Mouse (Mus musculus) myocyte (in vitro differentiated cells): ENCODE measurements around the gene 4930469K13Rik. TPM values are rescaled to one million over a fixed set of nuclear protein-coding genes. Genes with fewer than 3 reads are reported as not detected.

ENCODE experiments used
- H3K27me3 ChIP-seq: one replicate; pipeline ENCODE4 v1.6.1; 2011; ENCODE audit not compliant: control insufficient read depth, insufficient read depth, insufficient read length
- H3K36me3 ChIP-seq: one replicate; pipeline ENCODE4 v1.6.1; 2011; ENCODE audit not compliant: control insufficient read depth, insufficient read depth
- H3K4me2 ChIP-seq: one replicate; pipeline ENCODE4 v1.6.1; 2011; ENCODE audit warnings: low read depth, control low read depth
- H3K4me3 ChIP-seq: one replicate; pipeline ENCODE4 v1.5.1; 2011; ENCODE audit warnings: mild to moderate bottlenecking, control low read depth, moderate library complexity
- H3K79me2 ChIP-seq: one replicate; pipeline ENCODE4 v1.6.1; 2011; ENCODE audit not compliant: control insufficient read depth, insufficient read depth
- H3ac ChIP-seq: one replicate; pipeline ENCODE4 v1.6.1; 2011; ENCODE audit not compliant: control insufficient read depth, insufficient read length
- CEBPB ChIP-seq: IDR thresholded peaks from 2 replicates; pipeline ENCODE4 v1.6.1; 2011; ENCODE audit warnings: mild to moderate bottlenecking, moderate library complexity; ENCODE audit not compliant: poor library complexity, insufficient read depth, severe bottlenecking
- E2F4 ChIP-seq: IDR thresholded peaks from one replicate; pipeline ENCODE4 v1.6.1; 2011; ENCODE audit warnings: mild to moderate bottlenecking, control low read depth, moderate library complexity; ENCODE audit not compliant: insufficient read depth
- MAX ChIP-seq: IDR thresholded peaks from one replicate; pipeline ENCODE4 v1.6.1; 2011; ENCODE audit warnings: low read depth, mild to moderate bottlenecking, control low read depth
- MYOD1 ChIP-seq, 3 experiments: IDR thresholded peaks; one replicate each; pipeline ENCODE4 v1.6.1; 2011; ENCODE audit warnings: control low read depth in 2 of 3, low read depth in 2 of 3, mild to moderate bottlenecking in 2 of 3, moderate library complexity in 1 of 3; ENCODE audit not compliant: insufficient read length in 2 of 3, control insufficient read depth in 1 of 3
- MYOG ChIP-seq, 3 experiments: IDR thresholded peaks; one replicate each; pipeline ENCODE4 v1.6.1; 2011; ENCODE audit warnings: control low read depth in 2 of 3, low read depth in 2 of 3, mild to moderate bottlenecking in 2 of 3; ENCODE audit not compliant: insufficient read length in 2 of 3, control insufficient read depth in 1 of 3, insufficient read depth in 1 of 3
- POLR2A ChIP-seq: IDR thresholded peaks from one replicate; pipeline ENCODE4 v1.6.1; 2011; ENCODE audit warnings: low read depth, mild to moderate bottlenecking, control low read depth, moderate library complexity; ENCODE audit not compliant: insufficient read length
- POLR2AphosphoS2 ChIP-seq: IDR thresholded peaks from one replicate; pipeline ENCODE4 v1.6.1; 2011; ENCODE audit warnings: low read depth, control low read depth; ENCODE audit not compliant: insufficient read length
- REST ChIP-seq: IDR thresholded peaks from one replicate; pipeline ENCODE4 v1.6.1; 2011; ENCODE audit warnings: mild to moderate bottlenecking, control low read depth, moderate library complexity; ENCODE audit not compliant: insufficient read depth, insufficient read length
- SRF ChIP-seq: IDR thresholded peaks from one replicate; pipeline ENCODE4 v1.6.1; 2011; ENCODE audit warnings: low read depth; ENCODE audit not compliant: control insufficient read depth, insufficient read length
- TCF12 ChIP-seq: IDR thresholded peaks from one replicate; pipeline ENCODE4 v1.6.1; 2011; ENCODE audit warnings: mild to moderate bottlenecking, control low read depth; ENCODE audit not compliant: poor library complexity, insufficient read depth, severe bottlenecking
- TCF3 ChIP-seq: IDR thresholded peaks from one replicate; pipeline ENCODE4 v1.6.1; 2011; ENCODE audit warnings: low read depth, control low read depth; ENCODE audit not compliant: insufficient read length
- USF1 ChIP-seq: IDR thresholded peaks from one replicate; pipeline ENCODE4 v1.6.1; 2011; ENCODE audit warnings: low read depth, mild to moderate bottlenecking, control low read depth, moderate library complexity
- polyA plus RNA-seq: library from polyadenylated mRNA; unstranded; fragments of >200 nt; fragmentation: generic; extraction: Trizol; gene quantifications from one replicate; pipeline ENCODE4 v1.2.1, GENCODE M21; 2012; ENCODE audit warnings: missing spikeins

4930469K13Rik gene
- polyA plus RNA-seq, 1 experiment: not detected

DNA sequence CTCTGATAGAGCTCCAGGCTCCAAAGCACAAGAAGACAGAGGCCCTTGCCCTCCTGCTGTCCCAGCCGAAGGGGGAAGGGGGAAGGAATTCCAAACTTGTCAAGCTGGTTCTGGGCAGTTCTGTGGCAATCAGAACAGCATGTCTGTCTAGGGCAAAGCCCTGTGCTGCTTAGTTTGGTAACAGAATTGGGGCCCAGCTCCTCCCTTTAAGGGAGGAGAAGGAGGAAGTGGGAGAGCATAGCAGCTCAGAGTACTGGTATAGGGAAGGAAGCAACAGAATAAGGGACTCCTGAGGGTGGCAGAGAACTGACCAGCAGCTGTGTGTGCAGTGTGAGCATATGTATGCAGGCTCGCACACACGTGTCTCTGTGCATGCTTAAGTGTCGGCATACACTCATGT lies 26.0 kb downstream of the 4930469K13Rik start:
- Histone ChIP-seq H3K79me2 (no peaks in the 10 kb centered on the region), H3K36me3 (no peaks in the 10 kb centered on the region), H3K27me3 (no peaks in the 10 kb centered on the region), H3K4me2 (no peak overlapping the region), H3K4me3 (no peak overlapping the region), H3ac (no peak overlapping the region)
- no peak for TF ChIP-seq POLR2AphosphoS2
- no peak for TF ChIP-seq CEBPB
- TF ChIP-seq MAX: no peak
- TF ChIP-seq USF1: no peak
- TF ChIP-seq MYOD1 (IDR thresholded peaks at IDR 0.05; ENCODE audit: control insufficient read depth in 1 of 3, insufficient read length in 2 of 3, low read depth in 2 of 3): no peak
- TF ChIP-seq TCF3: no peak
- TF ChIP-seq SRF: no peak
- no peak for TF ChIP-seq TCF12
- no peak for TF ChIP-seq REST
- TF ChIP-seq MYOG (IDR thresholded peaks at IDR 0.05; ENCODE audit: control insufficient read depth in 1 of 3, insufficient read depth in 1 of 3, insufficient read length in 2 of 3, low read depth in 2 of 3): no peak
- TF ChIP-seq E2F4: no peak
- no peak for TF ChIP-seq POLR2A

DNA sequence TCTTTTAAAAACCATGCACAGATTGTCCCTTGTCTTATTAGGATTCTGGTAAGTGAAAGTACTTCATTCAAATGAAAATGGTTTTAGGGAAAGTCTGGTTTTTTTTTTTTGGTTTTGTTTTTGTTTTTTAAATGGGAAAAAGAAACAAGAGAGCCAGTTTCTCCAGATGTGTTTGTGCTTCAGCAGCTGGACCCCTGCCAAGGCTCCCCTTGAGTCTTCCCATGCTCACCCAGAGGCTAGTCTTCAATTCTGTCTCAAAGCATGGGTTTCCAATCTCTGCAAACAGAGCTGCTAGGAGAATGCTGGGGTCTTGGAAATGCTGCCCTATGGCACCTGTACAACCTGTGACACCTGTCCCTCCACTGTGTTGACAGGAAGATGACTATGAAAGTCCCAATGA lies 27.8 kb downstream of the 4930469K13Rik start:
- TF ChIP-seq E2F4: no peak
- no peak for TF ChIP-seq REST
- TF ChIP-seq MYOG (IDR thresholded peaks at IDR 0.05; ENCODE audit: control insufficient read depth in 1 of 3, insufficient read depth in 1 of 3, insufficient read length in 2 of 3, low read depth in 2 of 3): no peak
- no peak for TF ChIP-seq CEBPB
- TF ChIP-seq MYOD1 (IDR thresholded peaks at IDR 0.05; ENCODE audit: control insufficient read depth in 1 of 3, insufficient read length in 2 of 3, low read depth in 2 of 3): no peak
- TF ChIP-seq TCF12: no peak
- no peak for TF ChIP-seq MAX
- TF ChIP-seq POLR2A: no peak
- TF ChIP-seq TCF3: no peak
- TF ChIP-seq SRF: no peak
- no peak for TF ChIP-seq POLR2AphosphoS2
- TF ChIP-seq USF1: no peak
- H3K4me2 ChIP-seq: no peak overlapping the region
- H3K4me3 ChIP-seq: no peak overlapping the region
- H3ac ChIP-seq: no peak overlapping the region
- H3K79me2 ChIP-seq: no peaks in the 10 kb centered on the region
- no peaks in the 10 kb centered on the region for H3K27me3 ChIP-seq
- H3K36me3 ChIP-seq: no peaks in the 10 kb centered on the region

DNA sequence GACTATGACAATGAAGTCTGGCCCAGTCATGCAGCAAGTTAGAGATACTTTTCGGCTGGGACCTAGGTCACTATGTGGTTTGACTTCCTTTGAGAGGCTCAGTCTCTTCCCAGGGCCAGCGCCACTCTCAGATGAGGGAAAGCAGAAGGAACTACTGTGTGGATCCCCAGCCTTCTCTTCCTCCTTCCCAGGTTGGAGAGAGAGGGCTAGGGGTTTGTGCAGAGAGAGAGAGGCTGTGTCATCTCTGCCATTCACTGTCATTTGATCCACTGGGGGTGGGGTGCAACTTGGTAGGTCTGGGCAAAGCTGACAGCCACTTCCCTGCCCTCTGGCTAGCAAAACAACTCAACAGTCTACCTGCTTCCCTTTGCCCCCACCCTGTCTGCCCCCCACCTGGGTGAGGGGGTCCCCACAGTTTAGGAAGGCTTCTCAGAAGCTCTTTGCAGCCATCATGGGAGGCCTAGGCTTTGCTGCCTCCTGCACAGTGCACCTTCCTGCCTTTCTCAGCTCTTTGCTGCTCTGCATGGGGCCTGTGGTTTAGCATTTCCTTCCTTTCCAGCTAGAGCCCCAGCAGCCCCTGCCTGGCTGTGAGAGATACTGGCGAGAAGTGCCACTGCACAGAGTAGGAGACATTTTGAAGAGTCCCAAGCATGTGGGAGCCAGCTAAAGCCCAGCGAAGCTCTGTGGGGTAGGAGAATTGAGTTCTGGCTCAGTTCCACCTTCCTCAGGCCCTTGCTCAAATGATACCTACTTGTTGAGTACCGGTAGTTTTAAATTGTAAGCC lies 34.5 kb downstream of the 4930469K13Rik start:
- Histone ChIP-seq H3K79me2 (no peaks in the 10 kb centered on the region), H3K27me3 (no peaks in the 10 kb centered on the region), H3K4me2 (no peak overlapping the region), H3K36me3 (no peaks in the 10 kb centered on the region), H3ac (no peak overlapping the region), H3K4me3 (no peak overlapping the region)
- TF ChIP-seq TCF3 (no peak), MAX (no peak), E2F4 (no peak), REST (no peak), USF1 (no peak), MYOG (IDR thresholded peaks at IDR 0.05; ENCODE audit: control insufficient read depth in 1 of 3, insufficient read depth in 1 of 3, insufficient read length in 2 of 3, low read depth in 2 of 3) (no peak), MYOD1 (IDR thresholded peaks at IDR 0.05; ENCODE audit: control insufficient read depth in 1 of 3, insufficient read length in 2 of 3, low read depth in 2 of 3) (no peak)

DNA sequence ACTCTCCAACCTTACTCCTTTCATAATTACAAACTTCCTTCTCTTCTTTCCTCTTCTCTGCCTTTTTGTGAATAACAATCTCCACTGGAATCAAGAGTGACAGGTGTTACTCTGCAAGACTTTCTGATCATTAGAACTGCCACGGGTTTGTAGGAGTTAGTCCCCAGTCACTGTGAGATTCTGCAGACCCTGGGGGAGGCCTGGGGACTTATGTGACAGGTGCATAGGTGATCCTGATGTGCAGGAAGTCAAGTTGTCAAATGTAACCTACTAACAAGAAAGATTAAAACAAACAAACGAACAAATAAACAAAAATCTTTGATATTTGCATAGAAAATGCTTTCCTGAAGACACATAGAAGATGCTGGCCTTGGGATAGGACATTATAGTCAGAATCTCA lies 35.1 kb downstream of the 4930469K13Rik start:
- Histone ChIP-seq H3K27me3 (no peaks in the 10 kb centered on the region), H3K36me3 (no peaks in the 10 kb centered on the region), H3ac (no peak overlapping the region), H3K4me2 (no peak overlapping the region), H3K79me2 (no peaks in the 10 kb centered on the region), H3K4me3 (no peak overlapping the region)
- no peak for TF ChIP-seq USF1
- no peak for TF ChIP-seq MAX
- TF ChIP-seq REST: no peak
- TF ChIP-seq E2F4: no peak
- TF ChIP-seq POLR2A: no peak
- TF ChIP-seq SRF: no peak
- TF ChIP-seq MYOG (IDR thresholded peaks at IDR 0.05; ENCODE audit: control insufficient read depth in 1 of 3, insufficient read depth in 1 of 3, insufficient read length in 2 of 3, low read depth in 2 of 3): no peak
- TF ChIP-seq TCF12: no peak
- TF ChIP-seq TCF3: no peak
- no peak for TF ChIP-seq POLR2AphosphoS2
- TF ChIP-seq MYOD1 (IDR thresholded peaks at IDR 0.05; ENCODE audit: control insufficient read depth in 1 of 3, insufficient read length in 2 of 3, low read depth in 2 of 3): no peak

DNA sequence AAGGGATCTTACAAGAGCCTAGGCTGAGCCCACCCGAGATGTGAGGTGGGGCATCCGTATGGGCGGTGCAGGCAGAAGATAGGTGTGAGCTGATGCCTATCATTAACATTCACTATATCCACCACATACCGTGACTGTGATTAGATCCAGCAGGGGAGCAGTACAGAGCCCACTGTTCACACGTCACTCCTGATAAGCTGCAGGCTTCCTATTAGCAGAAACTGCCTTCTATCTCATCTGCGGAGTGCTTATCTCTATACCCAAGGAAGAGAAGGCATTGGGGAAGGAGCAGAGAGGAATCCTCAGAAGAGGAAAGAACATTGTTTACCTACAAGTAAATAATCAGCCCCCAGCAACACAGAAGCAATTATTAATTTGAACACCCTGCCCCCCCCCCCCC lies 36.6 kb downstream of the 4930469K13Rik start:
- no peak overlapping the region for H3ac ChIP-seq
- H3K4me2 ChIP-seq: no peak overlapping the region
- TF ChIP-seq POLR2AphosphoS2 (no peak), TCF12 (no peak), POLR2A (no peak), CEBPB (no peak), TCF3 (no peak), E2F4 (no peak), MAX (no peak), REST (no peak), MYOD1 (IDR thresholded peaks at IDR 0.05; ENCODE audit: control insufficient read depth in 1 of 3, insufficient read length in 2 of 3, low read depth in 2 of 3) (no peak), USF1 (no peak), MYOG (IDR thresholded peaks at IDR 0.05; ENCODE audit: control insufficient read depth in 1 of 3, insufficient read depth in 1 of 3, insufficient read length in 2 of 3, low read depth in 2 of 3) (no peak), SRF (no peak)
- H3K27me3 ChIP-seq: no peaks in the 10 kb centered on the region
- no peaks in the 10 kb centered on the region for H3K36me3 ChIP-seq
- H3K79me2 ChIP-seq: no peaks in the 10 kb centered on the region
- no peak overlapping the region for H3K4me3 ChIP-seq
